Mouse (Mus musculus) erythroblast, embryonic 14.5 days (primary cell): ENCODE results near the gene Fosb. TPM values are rescaled to one million over a fixed set of nuclear protein-coding genes. Genes with fewer than 3 reads are reported as not detected.

Experiments used
- H3K27me3 ChIP-seq: 2 replicates; pipeline ENCODE4 v1.6.1; 2012; ENCODE audit warnings: inconsistent platforms; ENCODE audit not compliant: control insufficient read depth
- H3K36me3 ChIP-seq: 2 replicates; pipeline ENCODE4 v1.6.1; 2012; ENCODE audit warnings: mild to moderate bottlenecking, inconsistent platforms; ENCODE audit not compliant: control insufficient read depth
- H3K4me1 ChIP-seq: 2 replicates; pipeline ENCODE4 v1.6.1; 2012; ENCODE audit warnings: inconsistent platforms; ENCODE audit not compliant: control insufficient read depth
- H3K4me3 ChIP-seq: replicated peaks from 2 replicates; pipeline ENCODE3; 2012; ENCODE audit warnings: moderate library complexity, mild to moderate bottlenecking, inconsistent platforms
- H3K9me3 ChIP-seq: 2 replicates; pipeline ENCODE4 v1.6.1; 2012; ENCODE audit warnings: low read length, inconsistent platforms, mixed read lengths; ENCODE audit not compliant: control insufficient read depth
- GATA1 ChIP-seq: IDR thresholded peaks from 2 replicates; pipeline ENCODE4 v1.6.1; 2012; ENCODE audit warnings: low read length, inconsistent platforms, mixed read lengths
- TAL1 ChIP-seq: IDR thresholded peaks from 3 replicates; pipeline ENCODE4 v1.6.1; 2012; ENCODE audit warnings: low read length, inconsistent platforms, mixed read lengths
- polyA plus RNA-seq: library from polyadenylated mRNA; stranded (reverse); fragments of >175 nt; gene quantifications from 2 replicates; pipeline ENCODE4 v1.2.3, GENCODE M21; 2012

The Fosb gene
- polyA plus RNA-seq, 1 experiment = 8.8 TPM

DNA sequence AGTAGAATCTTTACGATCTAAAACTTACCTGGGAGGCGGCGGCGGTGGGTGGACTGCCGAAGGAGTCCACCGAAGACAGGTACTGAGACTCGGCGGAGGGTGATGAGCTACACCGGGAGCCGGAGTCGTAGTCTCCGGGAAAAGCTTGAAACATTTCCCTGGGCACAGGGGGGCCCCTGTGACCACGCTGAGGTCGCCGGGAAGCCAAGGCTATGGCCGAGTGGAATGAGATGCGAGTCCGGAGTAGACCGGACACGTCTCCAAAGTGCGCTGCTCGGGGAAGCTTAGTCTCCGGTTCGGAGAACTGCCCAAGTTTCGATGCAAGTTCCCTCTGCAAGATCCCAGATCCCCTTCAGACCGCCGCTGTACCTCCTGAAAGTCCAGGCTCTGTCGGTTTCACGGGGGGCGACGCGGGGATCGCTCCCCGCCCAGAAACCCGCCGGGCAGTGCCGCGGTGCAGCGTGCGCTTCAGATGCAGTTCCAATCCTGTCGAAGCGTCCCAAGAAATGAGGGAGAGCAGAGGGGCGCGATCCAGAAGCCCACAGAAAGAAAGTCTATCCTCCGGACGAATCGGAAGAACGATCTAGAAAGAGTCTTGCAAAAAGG lies 470 bp downstream of the Fosb start:
- Histone ChIP-seq H3K4me3 (peak overlapping the region; percentile 66), H3K36me3 (no peaks in the 10 kb centered on the region), H3K9me3 (peaks cover 3% of the 10 kb centered on the region; the same call in 1 of the 2 replicates), H3K27me3 (peaks cover 78% of the 10 kb centered on the region), H3K4me1 (peaks cover 34% of the 10 kb centered on the region)
- TF ChIP-seq TAL1 = no peak
- no peak for TF ChIP-seq GATA1

DNA sequence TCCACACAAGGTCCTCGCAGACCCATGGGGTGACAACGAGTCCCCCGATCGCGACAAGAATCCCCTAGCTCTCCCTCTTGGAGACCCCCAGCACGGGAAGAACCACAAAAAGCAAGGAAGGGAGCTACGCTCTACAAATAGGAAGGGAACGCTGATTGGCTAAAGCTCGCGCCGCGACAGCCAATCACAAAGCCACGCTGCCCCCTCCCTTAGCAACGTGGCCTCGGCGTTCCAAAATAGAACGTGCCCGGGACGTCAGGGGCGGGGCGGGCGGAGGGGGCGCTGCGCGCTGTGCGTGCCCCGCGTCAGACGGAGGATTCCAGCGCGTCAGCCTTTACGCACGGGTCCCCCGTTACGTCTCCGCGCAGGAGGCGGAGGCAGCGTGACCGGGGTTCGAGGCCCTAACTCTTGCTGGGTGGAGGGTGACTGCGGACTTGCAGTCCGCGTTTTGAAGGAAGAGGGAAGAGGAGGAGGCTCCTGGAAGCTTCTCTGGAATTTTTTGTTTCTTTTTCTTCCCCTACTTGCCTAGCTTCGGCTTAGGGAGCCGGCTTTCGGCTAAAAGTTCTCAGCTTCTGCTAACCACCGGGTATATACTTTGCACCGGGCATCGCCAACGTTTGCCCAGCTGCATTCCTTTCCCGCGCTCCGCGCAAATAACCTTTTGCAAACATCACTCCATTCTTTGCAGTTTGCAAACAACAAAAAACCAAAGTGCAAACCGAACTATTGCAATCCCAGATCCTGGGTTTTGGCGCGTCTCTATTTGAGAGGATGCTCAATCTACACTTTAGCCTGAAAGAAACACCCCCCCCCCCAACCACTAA lies 1.2 kb downstream of the Fosb start:
- H3K27me3 ChIP-seq = peaks cover 78% of the 10 kb centered on the region
- H3K36me3 ChIP-seq = no peaks in the 10 kb centered on the region
- H3K9me3 ChIP-seq = peaks cover 3% of the 10 kb centered on the region; the same call in 1 of the 2 replicates
- H3K4me3 ChIP-seq = peak overlapping the region; percentile 66
- peaks cover 38% of the 10 kb centered on the region for H3K4me1 ChIP-seq
- TF ChIP-seq GATA1 (no peak), TAL1 (no peak)

DNA sequence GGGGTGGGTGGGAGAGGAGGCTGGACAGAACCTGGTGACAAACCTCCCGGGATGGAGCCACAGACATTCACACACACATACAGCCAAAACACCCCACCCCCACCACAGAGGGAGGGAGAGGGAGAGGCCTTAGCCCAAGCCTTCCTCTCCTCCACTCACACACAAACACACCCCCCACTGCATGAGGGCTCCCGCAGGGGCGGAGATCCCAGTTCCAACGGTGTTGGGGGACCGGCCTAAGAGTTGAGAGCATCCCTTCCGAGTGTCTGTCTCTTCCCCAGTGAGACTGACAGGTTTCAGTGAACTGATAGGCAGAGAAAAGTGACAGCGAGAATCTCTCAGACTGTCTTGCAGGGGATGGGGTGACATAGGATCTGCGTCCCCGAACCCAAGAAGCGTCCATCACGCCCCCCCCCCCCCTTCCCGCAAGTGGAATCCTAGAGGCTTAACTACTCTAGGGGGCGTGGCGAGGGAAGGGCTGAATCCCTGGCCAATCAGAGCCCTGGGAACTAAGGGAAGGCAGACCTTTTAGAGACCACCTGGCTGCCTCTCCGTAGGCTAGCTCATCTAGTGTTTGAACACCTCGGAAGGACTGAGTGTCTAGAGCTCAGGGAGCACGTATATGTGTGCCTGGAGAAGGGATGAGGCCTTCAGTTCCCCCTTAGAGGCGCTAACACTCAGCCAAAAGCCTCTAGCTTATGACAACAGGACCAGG lies 2.0 kb downstream of the Fosb start:
- peaks cover 3% of the 10 kb centered on the region; the same call in 1 of the 2 replicates for H3K9me3 ChIP-seq
- peak overlapping the region; percentile 66 for H3K4me3 ChIP-seq
- TF ChIP-seq TAL1 (no peak), GATA1 (no peak)
- H3K27me3 ChIP-seq = peaks cover 79% of the 10 kb centered on the region
- no peaks in the 10 kb centered on the region for H3K36me3 ChIP-seq
- peaks cover 40% of the 10 kb centered on the region for H3K4me1 ChIP-seq

DNA sequence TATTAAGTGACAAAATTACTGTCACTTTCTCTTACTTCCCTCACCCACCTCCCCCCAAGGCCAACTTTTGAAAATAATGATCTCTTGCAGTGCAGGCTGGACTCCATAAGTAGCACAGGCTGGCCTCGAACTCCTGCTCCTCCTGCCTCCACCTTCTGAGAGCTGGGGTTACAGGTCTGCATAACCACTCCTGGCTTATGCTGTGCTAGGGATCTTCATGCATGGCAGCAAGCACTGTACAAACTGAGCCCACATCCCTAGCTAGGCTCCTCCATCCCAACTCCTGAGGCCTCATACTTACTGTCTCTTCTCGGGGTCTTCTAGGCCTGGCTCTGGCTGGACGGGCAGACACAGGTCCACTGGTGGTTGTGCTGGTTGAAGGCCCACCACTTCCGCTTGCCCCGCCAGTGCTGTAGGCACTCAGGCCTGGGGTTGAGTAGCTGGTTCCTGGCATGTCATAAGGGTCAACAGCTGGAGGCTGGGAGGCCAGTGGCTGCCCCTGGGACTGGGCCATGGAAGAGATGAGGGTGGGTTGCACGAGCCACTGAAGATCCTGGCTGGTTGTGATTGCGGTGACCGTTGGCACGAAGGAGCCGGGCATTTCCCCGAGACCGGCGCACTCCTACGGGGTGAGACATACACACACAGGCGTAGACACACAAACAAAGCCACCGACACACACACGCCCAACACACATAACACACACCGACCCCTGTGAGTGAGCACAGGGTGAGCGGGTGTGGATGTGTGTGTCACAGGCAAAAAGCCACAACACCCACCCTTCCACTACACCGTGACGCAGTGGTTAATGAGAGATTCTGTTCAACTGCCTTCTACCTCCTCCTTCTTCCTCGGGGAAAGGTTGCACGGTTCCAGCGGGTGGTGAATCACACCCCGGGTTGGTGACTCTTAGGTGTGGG lies 2.8 kb downstream of the Fosb start:
- TF ChIP-seq TAL1 (no peak), GATA1 (no peak)
- Histone ChIP-seq H3K27me3 (peaks cover 81% of the 10 kb centered on the region), H3K9me3 (peaks cover 3% of the 10 kb centered on the region; the same call in 1 of the 2 replicates), H3K4me3 (no peak overlapping the region), H3K4me1 (peaks cover 40% of the 10 kb centered on the region), H3K36me3 (no peaks in the 10 kb centered on the region)

DNA sequence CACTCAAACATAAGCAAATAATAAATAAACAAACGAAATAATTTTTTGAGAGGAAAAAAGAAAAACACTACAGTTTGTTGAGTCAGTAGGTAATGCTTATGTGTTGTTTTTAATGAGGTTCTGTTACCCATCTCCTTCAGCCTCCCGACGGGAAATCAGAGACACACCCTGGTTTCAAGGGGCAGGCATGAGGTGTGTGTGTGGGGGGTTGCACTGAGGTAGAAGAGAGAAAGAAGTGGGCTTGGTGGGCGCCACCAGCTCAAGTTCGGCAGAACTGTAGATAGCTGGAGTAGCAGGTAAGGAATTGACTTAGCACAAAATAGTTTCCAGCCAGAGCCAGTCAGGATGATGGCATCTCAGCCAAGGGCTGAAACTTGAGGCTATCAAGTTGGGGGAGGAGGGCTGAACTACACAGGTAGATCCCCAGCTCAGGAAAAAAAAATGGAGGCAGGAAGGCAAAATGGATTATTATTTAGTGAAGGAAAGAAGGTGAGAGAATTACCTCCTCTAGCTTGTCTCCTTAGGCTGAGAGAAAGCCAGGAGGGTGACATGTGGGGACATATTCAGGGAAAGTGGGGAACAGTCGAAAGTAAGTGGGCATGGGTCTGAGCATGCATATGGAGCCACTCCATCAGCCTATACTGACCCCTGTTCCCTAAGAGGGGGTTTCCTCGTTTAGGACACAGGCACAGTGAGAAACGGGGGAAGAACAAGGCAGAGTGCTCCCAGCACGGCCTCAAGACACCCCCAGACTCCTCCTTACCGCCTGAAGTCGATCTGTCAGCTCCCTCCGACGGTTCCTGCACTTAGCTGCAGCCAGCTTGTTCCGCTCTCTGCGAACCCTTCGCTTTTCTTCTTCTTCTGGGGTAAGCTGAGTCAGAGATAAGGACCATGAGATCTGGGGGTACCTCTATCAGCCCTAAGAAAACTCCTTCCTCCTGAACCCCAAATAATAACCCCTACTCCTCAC lies 3.8 kb downstream of the Fosb start:
- Histone ChIP-seq H3K36me3 (no peaks in the 10 kb centered on the region), H3K4me3 (no peak overlapping the region), H3K4me1 (peaks cover 48% of the 10 kb centered on the region), H3K9me3 (peaks cover 3% of the 10 kb centered on the region; the same call in 1 of the 2 replicates), H3K27me3 (peaks cover 83% of the 10 kb centered on the region)
- TF ChIP-seq GATA1 = no peak
- TF ChIP-seq TAL1 = no peak

DNA sequence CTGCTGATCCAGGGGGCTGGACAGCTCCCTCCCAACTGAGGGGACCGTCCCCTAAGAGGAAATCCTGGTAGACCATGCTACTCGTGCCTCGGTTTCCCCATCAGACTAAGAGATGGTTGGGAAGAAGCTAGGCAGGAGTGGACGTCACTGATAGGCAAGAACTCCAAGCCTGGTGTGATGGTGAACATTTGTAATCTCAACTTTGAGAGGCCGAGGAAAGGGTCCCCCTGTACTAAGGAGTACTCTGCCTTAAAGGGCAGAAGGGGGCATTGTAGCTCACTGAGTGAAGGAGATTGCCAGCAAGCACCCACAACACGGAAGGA lies 4.5 kb downstream of the Fosb start:
- peaks cover 3% of the 10 kb centered on the region; the same call in 1 of the 2 replicates for H3K9me3 ChIP-seq
- no peaks in the 10 kb centered on the region for H3K36me3 ChIP-seq
- no peak overlapping the region for H3K4me3 ChIP-seq
- peaks cover 47% of the 10 kb centered on the region for H3K4me1 ChIP-seq
- TF ChIP-seq TAL1 (no peak), GATA1 (no peak)
- peaks cover 84% of the 10 kb centered on the region for H3K27me3 ChIP-seq

DNA sequence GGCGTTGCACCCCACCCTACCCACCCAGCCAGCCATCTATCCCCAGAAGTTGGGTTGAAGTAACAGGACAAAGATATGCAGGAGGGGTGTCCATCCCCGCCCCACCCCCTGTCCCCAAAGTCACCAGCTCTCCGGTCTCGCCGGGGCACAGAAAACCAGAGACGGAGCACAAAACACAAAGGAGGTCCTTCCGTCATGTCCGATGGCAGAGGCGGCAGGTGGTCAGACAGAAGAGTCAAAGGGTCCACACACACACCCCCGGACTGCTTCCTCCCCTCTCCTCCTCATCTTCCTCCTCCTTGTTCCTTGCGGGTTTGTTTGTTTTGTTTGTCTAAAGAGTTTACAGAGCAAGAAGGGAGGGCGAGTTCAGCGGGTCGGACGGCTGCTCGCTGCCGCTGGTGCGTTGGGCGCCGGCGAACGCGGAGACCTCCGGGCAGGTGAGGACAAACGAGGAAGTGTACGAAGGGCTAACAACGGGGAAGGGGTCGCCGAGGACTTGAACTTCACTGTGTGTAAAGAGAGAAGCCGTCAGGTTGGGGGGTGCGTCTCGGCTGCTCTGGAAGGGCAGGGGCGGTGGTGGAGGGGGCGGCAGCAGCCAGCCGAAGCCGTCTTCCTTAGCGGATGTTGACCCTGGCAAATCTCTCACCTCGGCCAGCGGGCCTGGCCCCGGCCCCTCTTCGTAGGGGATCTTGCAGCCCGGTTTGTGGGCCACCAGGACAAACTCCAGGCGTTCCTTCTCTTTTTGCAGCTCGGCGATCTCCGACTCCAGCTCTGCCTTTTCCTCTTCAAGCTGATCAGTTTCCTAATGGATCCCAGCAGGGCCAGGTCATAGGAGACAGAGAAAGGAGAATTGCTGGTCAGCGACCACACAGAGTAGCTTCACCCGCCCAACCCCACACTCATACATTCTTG lies 5.1 kb downstream of the Fosb start:
- Histone ChIP-seq H3K36me3 (no peaks in the 10 kb centered on the region), H3K27me3 (peaks cover 85% of the 10 kb centered on the region), H3K4me3 (no peak overlapping the region), H3K4me1 (peaks cover 44% of the 10 kb centered on the region), H3K9me3 (peaks cover 3% of the 10 kb centered on the region; the same call in 1 of the 2 replicates)
- TF ChIP-seq TAL1 = no peak
- TF ChIP-seq GATA1 = no peak
